Mouse (Mus musculus) MEL (cell line): ENCODE data around the gene Nt5c2. TPM values are rescaled to one million over a fixed set of nuclear protein-coding genes. Genes with fewer than 3 reads are reported as not detected.

Experiments used
- DNase-seq: peaks from one replicate; pipeline ENCODE4 v3.0.0; 2011; ENCODE audit warnings: low read depth, low spot score
- H3K27ac ChIP-seq: 2 replicates; pipeline ENCODE4 v1.5.1; 2012; ENCODE audit warnings: low read depth, mild to moderate bottlenecking, control low read depth, low read length, moderate library complexity; ENCODE audit not compliant: control insufficient read depth
- H3K27me3 ChIP-seq, 2 experiments: fragments of 150-350 bp in 1 of 2; sonication (generic) in 1 of 2; 2 replicates each; pipeline ENCODE4 v1.6.1; 2012; ENCODE audit warnings: low read length in 2 of 2, mild to moderate bottlenecking in 2 of 2, improper control_type of control experiment in 1 of 2, moderate library complexity in 1 of 2; ENCODE audit not compliant: insufficient read depth in 2 of 2, control insufficient read depth in 1 of 2
- H3K36me3 ChIP-seq, 2 experiments: 2 replicates each; pipeline ENCODE4 v1.6.1; 2012 to 2014; ENCODE audit warnings: low read length in 2 of 2, improper control_type of control experiment in 1 of 2, inconsistent platforms in 1 of 2, mild to moderate bottlenecking in 1 of 2; ENCODE audit not compliant: insufficient read depth in 2 of 2, control insufficient read depth in 1 of 2
- H3K4me1 ChIP-seq, 2 experiments: fragments of 150-350 bp in 1 of 2; sonication (generic) in 1 of 2; 2 replicates each; pipeline ENCODE4 v1.6.1; 2012; ENCODE audit warnings: low read length in 2 of 2, improper control_type of control experiment in 1 of 2, mild to moderate bottlenecking in 1 of 2; ENCODE audit not compliant: insufficient read depth in 2 of 2, control insufficient read depth in 1 of 2
- H3K4me3 ChIP-seq, 2 experiments: fragments of 150-350 bp in 1 of 2; sonication (generic) in 1 of 2; 2 replicates each; pipeline ENCODE4 v1.5.1; 2012; ENCODE audit warnings: low read depth in 2 of 2, low read length in 2 of 2, mild to moderate bottlenecking in 2 of 2, moderate library complexity in 2 of 2, control low read depth in 1 of 2, improper control_type of control experiment in 1 of 2; ENCODE audit not compliant: control insufficient read depth in 1 of 2, insufficient read depth in 1 of 2
- H3K79me2 ChIP-seq: 2 replicates; pipeline ENCODE4 v1.6.1; 2012; ENCODE audit warnings: mild to moderate bottlenecking, low read length, moderate library complexity; ENCODE audit not compliant: control insufficient read depth, poor library complexity, insufficient read depth
- H3K9ac ChIP-seq: 2 replicates; pipeline ENCODE4 v1.6.1; 2012; ENCODE audit warnings: low read depth, mild to moderate bottlenecking, control low read depth, low read length, moderate library complexity; ENCODE audit not compliant: control insufficient read depth, poor library complexity, severe bottlenecking
- H3K9me3 ChIP-seq: fragments of 150-350 bp; sonication (generic); replicated peaks from 2 replicates; pipeline ENCODE4 v1.6.1; 2012; ENCODE audit warnings: mild to moderate bottlenecking, low read length, improper control_type of control experiment, moderate library complexity; ENCODE audit not compliant: insufficient read depth
- BHLHE40 ChIP-seq: IDR thresholded peaks from 2 replicates; pipeline ENCODE4 v1.6.1; 2012; ENCODE audit warnings: low read depth, mild to moderate bottlenecking, inconsistent platforms, low read length, improper control_type of control experiment, borderline replicate concordance
- CHD2 ChIP-seq: IDR thresholded peaks from 2 replicates; pipeline ENCODE4 v1.6.1; 2011; ENCODE audit warnings: low read length, improper control_type of control experiment
- CTCF ChIP-seq, 3 experiments: IDR thresholded peaks in 2 of 3; conservative IDR thresholded peaks in 1 of 3; 2 replicates each; pipeline ENCODE4 v1.5.1; 2011 to 2012; ENCODE audit warnings: low read length in 3 of 3, low read depth in 2 of 3, mild to moderate bottlenecking in 2 of 3, improper control_type of control experiment in 1 of 3, inconsistent platforms in 1 of 3, mixed read lengths in 1 of 3, moderate library complexity in 1 of 3; ENCODE audit not compliant: control insufficient read depth in 1 of 3, insufficient read depth in 1 of 3, poor library complexity in 1 of 3, severe bottlenecking in 1 of 3
- E2F4 ChIP-seq: IDR thresholded peaks from 2 replicates; pipeline ENCODE4 v1.6.1; 2011; ENCODE audit warnings: low read depth, low read length, improper control_type of control experiment, borderline replicate concordance
- ELF1 ChIP-seq: IDR thresholded peaks from 2 replicates; pipeline ENCODE4 v1.6.1; 2014; ENCODE audit warnings: low read depth, mild to moderate bottlenecking, inconsistent platforms, low read length, improper control_type of control experiment, moderate library complexity
- EP300 ChIP-seq, 2 experiments: IDR thresholded peaks; 2 replicates each; pipeline ENCODE4 v1.6.1; 2011; ENCODE audit warnings: improper control_type of control experiment in 2 of 2, low read length in 2 of 2, low read depth in 1 of 2, mild to moderate bottlenecking in 1 of 2
- ETS1 ChIP-seq: IDR thresholded peaks from 2 replicates; pipeline ENCODE4 v1.6.1; 2012; ENCODE audit warnings: low read depth, mild to moderate bottlenecking, inconsistent platforms, low read length, improper control_type of control experiment, moderate library complexity
- GABPA ChIP-seq: IDR thresholded peaks from 2 replicates; pipeline ENCODE4 v1.6.1; 2012; ENCODE audit warnings: low read depth, mild to moderate bottlenecking, inconsistent platforms, low read length, improper control_type of control experiment, moderate library complexity
- GATA1 ChIP-seq: IDR thresholded peaks from 2 replicates; pipeline ENCODE4 v1.6.1; 2011; ENCODE audit warnings: low read depth, low read length, improper control_type of control experiment
- HCFC1 ChIP-seq: IDR thresholded peaks from 2 replicates; pipeline ENCODE4 v1.6.1; 2012; ENCODE audit warnings: low read depth, mild to moderate bottlenecking, inconsistent platforms, low read length, improper control_type of control experiment, moderate library complexity
- JUND ChIP-seq: IDR thresholded peaks from 2 replicates; pipeline ENCODE4 v1.6.1; 2011; ENCODE audit warnings: low read depth, mild to moderate bottlenecking, improper control_type of control experiment, low read length
- MAX ChIP-seq: IDR thresholded peaks from 2 replicates; pipeline ENCODE4 v1.6.1; 2011; ENCODE audit warnings: low read length, improper control_type of control experiment
- MAZ ChIP-seq: IDR thresholded peaks from 2 replicates; pipeline ENCODE4 v1.6.1; 2012; ENCODE audit warnings: low read depth, mild to moderate bottlenecking, inconsistent platforms, low read length, improper control_type of control experiment
- MEF2A ChIP-seq: IDR thresholded peaks from 2 replicates; pipeline ENCODE4 v1.6.1; 2014; ENCODE audit warnings: low read depth, mild to moderate bottlenecking, inconsistent platforms, low read length, improper control_type of control experiment; ENCODE audit not compliant: poor library complexity, insufficient replicate concordance, severe bottlenecking; ENCODE audit errors: extremely low read depth
- MYC ChIP-seq: IDR thresholded peaks from 2 replicates; pipeline ENCODE4 v1.6.1; 2011; ENCODE audit warnings: low read depth, mild to moderate bottlenecking, low read length, improper control_type of control experiment, moderate library complexity
- NELFE ChIP-seq: IDR thresholded peaks from 2 replicates; pipeline ENCODE4 v1.6.1; 2011; ENCODE audit warnings: low read depth, low read length, improper control_type of control experiment
- NRF1 ChIP-seq: IDR thresholded peaks from 2 replicates; pipeline ENCODE4 v1.6.1; 2014; ENCODE audit warnings: low read depth, mild to moderate bottlenecking, inconsistent platforms, low read length, improper control_type of control experiment, moderate library complexity; ENCODE audit not compliant: poor library complexity, insufficient read depth, severe bottlenecking
- POLR2A ChIP-seq, 2 experiments: IDR thresholded peaks; 2 replicates each; pipeline ENCODE4 v1.6.1; 2011 to 2012; ENCODE audit warnings: low read length in 2 of 2, mild to moderate bottlenecking in 2 of 2, control low read depth in 1 of 2, improper control_type of control experiment in 1 of 2, low read depth in 1 of 2, moderate library complexity in 1 of 2; ENCODE audit not compliant: control insufficient read depth in 1 of 2, insufficient read depth in 1 of 2, poor library complexity in 1 of 2
- POLR2AphosphoS2 ChIP-seq: IDR thresholded peaks from 2 replicates; pipeline ENCODE4 v1.6.1; 2011; ENCODE audit warnings: low read length, improper control_type of control experiment
- POLR2AphosphoS5 ChIP-seq: IDR thresholded peaks from 2 replicates; pipeline ENCODE4 v1.6.1; 2012; ENCODE audit warnings: low read depth, borderline replicate concordance, mild to moderate bottlenecking, inconsistent platforms, low read length, moderate library complexity, mixed read lengths
- SIN3A ChIP-seq: IDR thresholded peaks from 2 replicates; pipeline ENCODE4 v1.6.1; 2012; ENCODE audit warnings: low read length, improper control_type of control experiment, inconsistent platforms
- SMC3 ChIP-seq: IDR thresholded peaks from 2 replicates; pipeline ENCODE4 v1.6.1; 2011; ENCODE audit warnings: low read depth, low read length, improper control_type of control experiment
- TCF12 ChIP-seq: IDR thresholded peaks from 2 replicates; pipeline ENCODE4 v1.6.1; 2014; ENCODE audit warnings: low read depth, mild to moderate bottlenecking, inconsistent platforms, low read length, improper control_type of control experiment, moderate library complexity
- UBTF ChIP-seq: IDR thresholded peaks from 2 replicates; pipeline ENCODE4 v1.6.1; 2012; ENCODE audit warnings: low read depth, mild to moderate bottlenecking, inconsistent platforms, low read length, improper control_type of control experiment, moderate library complexity, borderline replicate concordance; ENCODE audit not compliant: insufficient read depth
- USF1 ChIP-seq: IDR thresholded peaks from 2 replicates; pipeline ENCODE4 v1.6.1; 2014; ENCODE audit warnings: low read depth, mild to moderate bottlenecking, inconsistent platforms, low read length, improper control_type of control experiment, moderate library complexity
- USF2 ChIP-seq, 2 experiments: IDR thresholded peaks; 2 replicates each; pipeline ENCODE4 v1.6.1; 2011 to 2012; ENCODE audit warnings: improper control_type of control experiment in 2 of 2, low read length in 2 of 2, borderline replicate concordance in 1 of 2, inconsistent platforms in 1 of 2, low read depth in 1 of 2, mild to moderate bottlenecking in 1 of 2; ENCODE audit not compliant: insufficient read depth in 1 of 2
- ZC3H11A ChIP-seq: IDR thresholded peaks from 2 replicates; pipeline ENCODE4 v1.6.1; 2012; ENCODE audit warnings: low read depth, mild to moderate bottlenecking, inconsistent platforms, low read length, improper control_type of control experiment
- ZKSCAN1 ChIP-seq: IDR thresholded peaks from 2 replicates; pipeline ENCODE4 v1.6.1; 2012; ENCODE audit warnings: low read depth, mild to moderate bottlenecking, inconsistent platforms, low read length, improper control_type of control experiment, moderate library complexity
- ZMIZ1 ChIP-seq: IDR thresholded peaks from 2 replicates; pipeline ENCODE4 v1.6.1; 2012; ENCODE audit warnings: low read depth, mild to moderate bottlenecking, inconsistent platforms, low read length, improper control_type of control experiment, moderate library complexity
- ZNF384 ChIP-seq: IDR thresholded peaks from 2 replicates; pipeline ENCODE4 v1.6.1; 2012; ENCODE audit warnings: low read depth, mild to moderate bottlenecking, inconsistent platforms, low read length, improper control_type of control experiment
- polyA plus RNA-seq, 2 experiments: library from polyadenylated mRNA; stranded (reverse) in 1 of 2; unstranded in 1 of 2; fragments of >175 nt in 1 of 2; fragments of >200 nt in 1 of 2; gene quantifications; 2 replicates each; pipeline versions ENCODE4 v1.2.1 to v1.2.4; 2012; ENCODE audit warnings: low replicate concordance in 2 of 2, low read depth in 1 of 2; ENCODE audit not compliant: insufficient read length in 2 of 2, insufficient read depth in 1 of 2, missing spikeins in 1 of 2
- total RNA-seq: library from RNA; depleted of rRNA; stranded (reverse); fragments of 300-350 nt; gene quantifications from 2 replicates; pipeline ENCODE4 v1.2.3, GENCODE M21; 2012

The Nt5c2 gene
- total and polyA plus RNA-seq, 3 experiments: 64.6 to 455 (median 147) TPM

GRCm38 (mm10) chr19:46962171-46962772 is 52.7 kb downstream of the Nt5c2 start (continued):
- TF ChIP-seq SIN3A: peak; percentile 83
- peak in 1 of 3 experiments; percentile 11; a peak in 1 of 6 replicates for TF ChIP-seq CTCF (IDR thresholded peaks at IDR 0.05 in 2 of 3, conservative IDR thresholded peaks at IDR 0.05 in 1 of 3; ENCODE audit: control insufficient read depth in 1 of 3, insufficient read depth in 1 of 3, low read depth in 2 of 3, low read length in 3 of 3, poor library complexity in 1 of 3, severe bottlenecking in 1 of 3)
- TF ChIP-seq GABPA: no peak
- TF ChIP-seq BHLHE40: peak; percentile 39; the same call in 1 of the 2 replicates
- TF ChIP-seq ETS1: peak; percentile 5; the same call in 1 of the 2 replicates
- TF ChIP-seq E2F4: peak; percentile 48; the same call in 1 of the 2 replicates
- peak; percentile 69; the same call in 1 of the 2 replicates for TF ChIP-seq NELFE
- TF ChIP-seq SMC3: no peak; the same call in 1 of the 2 replicates
- no peak for TF ChIP-seq CHD2
- TF ChIP-seq MAZ: peak; percentile 95
- no peak; the same call in 1 of the 2 replicates for TF ChIP-seq NRF1
- no peak for TF ChIP-seq GATA1
- TF ChIP-seq UBTF: no peak
- TF ChIP-seq ELF1: 0 out of 2 replicates have a peak, but pooled peaks have one; percentile 13
- TF ChIP-seq POLR2AphosphoS2: peak; percentile 71; the same call in 1 of the 2 replicates
- TF ChIP-seq USF2 (IDR thresholded peaks at IDR 0.05; ENCODE audit: borderline replicate concordance in 1 of 2, insufficient read depth in 1 of 2, low read depth in 1 of 2, low read length in 2 of 2): no peak
- TF ChIP-seq ZNF384: peak; percentile 8; the same call in 1 of the 2 replicates
- 0 out of 2 replicates have a peak, but pooled peaks have one; percentile 8 for TF ChIP-seq USF1
- TF ChIP-seq TCF12: peak; percentile 52; the same call in 1 of the 2 replicates
- TF ChIP-seq ZMIZ1: peak; percentile 60

DNA sequence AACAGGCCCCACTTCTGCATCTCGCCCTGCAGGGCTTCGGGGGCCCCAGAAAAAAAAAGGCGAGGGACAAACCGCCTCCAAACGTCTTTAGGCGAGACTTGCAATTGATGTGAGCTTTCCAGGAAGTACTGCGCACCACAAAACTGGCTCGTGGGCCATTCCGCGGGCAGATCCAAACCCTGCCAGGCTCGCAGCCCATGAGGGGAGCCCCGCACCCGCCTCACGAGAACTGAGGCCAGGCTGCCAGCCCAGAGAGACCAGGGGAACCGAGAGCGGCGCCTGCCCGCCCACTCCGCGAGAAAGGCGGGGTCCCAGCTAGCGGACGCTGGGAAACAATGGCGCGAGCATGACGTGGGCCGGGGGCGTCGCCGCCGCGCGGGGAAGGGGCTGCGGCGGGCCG is 53.3 kb downstream of the Nt5c2 start:
- Histone ChIP-seq H3K9me3 (no peaks in the 10 kb centered on the region), H3K27ac (peak overlapping the region; percentile 95), H3K9ac (peak overlapping the region; percentile 94), H3K4me3 (peak overlapping the region; percentile 83 to 96), H3K79me2 (peaks cover 45% of the 10 kb centered on the region), H3K27me3 (no peaks in the 10 kb centered on the region), H3K4me1 (peaks cover 34 to 45% of the 10 kb centered on the region in 2 experiments), H3K36me3 (peaks cover 1 to 49% of the 10 kb centered on the region in 2 experiments; a peak in 3 of 4 replicates)
- peak; percentile 89 for DNase-seq
- no peak for TF ChIP-seq MEF2A
- peak; percentile 90 for TF ChIP-seq NELFE
- TF ChIP-seq GATA1: no peak
- 0 out of 4 replicates have a peak, but pooled peaks of 1 of the 2 experiments have one; percentile 27 for TF ChIP-seq EP300 (IDR thresholded peaks at IDR 0.05; ENCODE audit: low read depth in 1 of 2, low read length in 2 of 2)
- peak; percentile 68 to 87; a peak in 3 of 4 replicates for TF ChIP-seq POLR2A (IDR thresholded peaks at IDR 0.05; ENCODE audit: control insufficient read depth in 1 of 2, insufficient read depth in 1 of 2, low read depth in 1 of 2, low read length in 2 of 2, poor library complexity in 1 of 2)
- peak; percentile 56 for TF ChIP-seq ETS1
- no peak for TF ChIP-seq MYC
- no peak for TF ChIP-seq USF2 (IDR thresholded peaks at IDR 0.05; ENCODE audit: borderline replicate concordance in 1 of 2, insufficient read depth in 1 of 2, low read depth in 1 of 2, low read length in 2 of 2)
- TF ChIP-seq ZMIZ1: peak; percentile 64
- peak; percentile 43 for TF ChIP-seq SIN3A
- TF ChIP-seq ZC3H11A: no peak
- TF ChIP-seq SMC3: no peak
- TF ChIP-seq POLR2AphosphoS2: peak; percentile 78; the same call in 1 of the 2 replicates
- no peak for TF ChIP-seq ZKSCAN1
- TF ChIP-seq MAX: 0 out of 2 replicates have a peak, but pooled peaks have one; percentile 40
- TF ChIP-seq CHD2: no peak
- TF ChIP-seq BHLHE40: no peak
- TF ChIP-seq POLR2AphosphoS5: no peak
- peak; percentile 91 for TF ChIP-seq ZNF384
- peak; percentile 69 for TF ChIP-seq HCFC1
- no peak; the same call in 1 of the 2 replicates for TF ChIP-seq UBTF
- no peak for TF ChIP-seq JUND
